Mouse (Mus musculus): Measurements from ENCODE around the gene Sema3f. TPM values are rescaled to one million over a fixed set of nuclear protein-coding genes. Genes with fewer than 3 reads are reported as not detected.

Sema3f gene
- polyA plus RNA-seq, 1 experiment from 2014 or later, result 10.0 TPM

- no peak overlapping the region for H3K4me3 ChIP-seq
- peaks cover 72% of the 10 kb centered on the region for H3K4me1 ChIP-seq
- no peaks in the 10 kb centered on the region for H3K9me3 ChIP-seq
- H3K27ac ChIP-seq, result peak overlapping the region; percentile 75
- peak; percentile 71 for DNase-seq (ENCODE audit: extremely low spot score, low spot score)
- peaks cover 8% of the 10 kb centered on the region for H3K27me3 ChIP-seq (ENCODE audit: poor library complexity, severe bottlenecking)
- no peaks in the 10 kb centered on the region for H3K36me3 ChIP-seq (replicated peaks)
- WGBS, result 13% methylated on average over 3 of the region's 3 CpGs
These were observed 19.4 kb upstream of the Sema3f start for GRCm38 (mm10) chr9:107729709-107730108.

GRCm38 (mm10) chr9:107728919-107729670 is 18.8 kb upstream of the Sema3f start:
- 74% methylated on average over 6 of the region's 6 CpGs for WGBS
- Histone ChIP-seq H3K4me3 (no peak overlapping the region), H3K9me3 (no peaks in the 10 kb centered on the region), H3K27ac (peak overlapping the region; percentile 75), H3K27me3 (ENCODE audit: poor library complexity, severe bottlenecking) (peaks cover 1% of the 10 kb centered on the region), H3K36me3 (replicated peaks) (no peaks in the 10 kb centered on the region), H3K4me1 (peaks cover 72% of the 10 kb centered on the region)
- no peak for DNase-seq (ENCODE audit: extremely low spot score, low spot score)

- Histone ChIP-seq H3K36me3 (replicated peaks) (no peaks in the 10 kb centered on the region), H3K4me1 (peaks cover 91% of the 10 kb centered on the region), H3K9me3 (no peaks in the 10 kb centered on the region), H3K27me3 (ENCODE audit: poor library complexity, severe bottlenecking) (peaks cover 13% of the 10 kb centered on the region), H3K27ac (peak overlapping the region; percentile 75), H3K4me3 (no peak overlapping the region)
- no peak for DNase-seq (ENCODE audit: extremely low spot score, low spot score)
- 45% methylated on average over 3 of the region's 3 CpGs for WGBS
These were observed 16.8 kb upstream of the Sema3f start for GRCm38 (mm10) chr9:107727041-107727440.

- Histone ChIP-seq H3K36me3 (replicated peaks) (no peaks in the 10 kb centered on the region), H3K27ac (peak overlapping the region; percentile 84), H3K27me3 (ENCODE audit: poor library complexity, severe bottlenecking) (peaks cover 18% of the 10 kb centered on the region), H3K9me3 (no peaks in the 10 kb centered on the region), H3K4me1 (peaks cover 87% of the 10 kb centered on the region), H3K4me3 (no peak overlapping the region)
- 88% methylated on average over 1 of the region's 1 CpGs for WGBS
- DNase-seq (ENCODE audit: extremely low spot score, low spot score), result no peak
These were observed 14.5 kb upstream of the Sema3f start for GRCm38 (mm10) chr9:107724796-107725195.

- peaks cover 18% of the 10 kb centered on the region for H3K27me3 ChIP-seq (ENCODE audit: poor library complexity, severe bottlenecking)
- H3K4me3 ChIP-seq, result peak overlapping the region; percentile 38
- peaks cover 79% of the 10 kb centered on the region for H3K4me1 ChIP-seq
- H3K27ac ChIP-seq, result peak overlapping the region; percentile 84
- 5% methylated on average over 11 of the region's 11 CpGs for WGBS
- no peaks in the 10 kb centered on the region for H3K9me3 ChIP-seq
- no peaks in the 10 kb centered on the region for H3K36me3 ChIP-seq (replicated peaks)
- peak; percentile 57 for DNase-seq (ENCODE audit: extremely low spot score, low spot score)
These were observed 13.7 kb upstream of the Sema3f start for GRCm38 (mm10) chr9:107723794-107724531.

GRCm38 (mm10) chr9:107723292-107723691 is 13.0 kb upstream of the Sema3f start:
- 24% methylated on average over 6 of the region's 6 CpGs for WGBS
- no peaks in the 10 kb centered on the region for H3K36me3 ChIP-seq (replicated peaks)
- H3K27me3 ChIP-seq (ENCODE audit: poor library complexity, severe bottlenecking), result peaks cover 18% of the 10 kb centered on the region
- H3K4me1 ChIP-seq, result peaks cover 73% of the 10 kb centered on the region
- H3K27ac ChIP-seq, result peak overlapping the region; percentile 84
- peak overlapping the region; percentile 38; the same call in 1 of the 2 replicates for H3K4me3 ChIP-seq
- H3K9me3 ChIP-seq, result no peaks in the 10 kb centered on the region
- DNase-seq (ENCODE audit: extremely low spot score, low spot score), result no peak

- Histone ChIP-seq H3K4me1 (peaks cover 69% of the 10 kb centered on the region), H3K27ac (no peak overlapping the region), H3K27me3 (ENCODE audit: poor library complexity, severe bottlenecking) (peaks cover 29% of the 10 kb centered on the region), H3K4me3 (no peak overlapping the region), H3K9me3 (no peaks in the 10 kb centered on the region), H3K36me3 (replicated peaks) (no peaks in the 10 kb centered on the region)
- DNase-seq (ENCODE audit: extremely low spot score, low spot score), result no peak
- 88% methylated on average over 10 of the region's 10 CpGs for WGBS
These were observed 8.7 kb upstream of the Sema3f start for GRCm38 (mm10) chr9:107718781-107719540.

GRCm38 (mm10) chr9:107716951-107717350 is 6.7 kb upstream of the Sema3f start:
- Histone ChIP-seq H3K4me1 (peaks cover 58% of the 10 kb centered on the region), H3K27me3 (ENCODE audit: poor library complexity, severe bottlenecking) (peaks cover 16% of the 10 kb centered on the region), H3K27ac (peak overlapping the region; percentile 66), H3K9me3 (no peaks in the 10 kb centered on the region), H3K36me3 (replicated peaks) (no peaks in the 10 kb centered on the region), H3K4me3 (no peak overlapping the region)
- WGBS, result 37% methylated on average over 6 of the region's 6 CpGs
- DNase-seq (ENCODE audit: extremely low spot score, low spot score), result no peak

GRCm38 (mm10) chr9:107715632-107716031 is 5.4 kb upstream of the Sema3f start:
- no peaks in the 10 kb centered on the region for H3K36me3 ChIP-seq (replicated peaks)
- 90% methylated on average over 2 of the region's 2 CpGs for WGBS
- H3K27me3 ChIP-seq (ENCODE audit: poor library complexity, severe bottlenecking), result peaks cover 25% of the 10 kb centered on the region
- DNase-seq (ENCODE audit: extremely low spot score, low spot score), result no peak
- H3K4me1 ChIP-seq, result peaks cover 53% of the 10 kb centered on the region
- H3K9me3 ChIP-seq, result no peaks in the 10 kb centered on the region
- H3K4me3 ChIP-seq, result no peak overlapping the region
- H3K27ac ChIP-seq, result peak overlapping the region; percentile 40; the same call in 1 of the 2 replicates

- peak; percentile 58 for DNase-seq (ENCODE audit: extremely low spot score, low spot score)
- peak overlapping the region; percentile 14; the same call in 1 of the 2 replicates for H3K4me3 ChIP-seq
- peaks cover 37% of the 10 kb centered on the region for H3K27me3 ChIP-seq (ENCODE audit: poor library complexity, severe bottlenecking)
- peaks cover 63% of the 10 kb centered on the region for H3K4me1 ChIP-seq
- no peaks in the 10 kb centered on the region for H3K9me3 ChIP-seq
- H3K27ac ChIP-seq, result peak overlapping the region; percentile 81
- 15% methylated on average over 12 of the region's 12 CpGs for WGBS
- no peaks in the 10 kb centered on the region for H3K36me3 ChIP-seq (replicated peaks)
These were observed 4.1 kb upstream of the Sema3f start for GRCm38 (mm10) chr9:107714221-107714952.

- Histone ChIP-seq H3K4me1 (peaks cover 80% of the 10 kb centered on the region), H3K36me3 (replicated peaks) (peaks cover 14% of the 10 kb centered on the region), H3K9me3 (no peaks in the 10 kb centered on the region), H3K27ac (peak overlapping the region; percentile 92), H3K27me3 (ENCODE audit: poor library complexity, severe bottlenecking) (peaks cover 64% of the 10 kb centered on the region), H3K4me3 (peak overlapping the region; percentile 84)
- WGBS, result under 1% methylated on average over 55 of the region's 55 CpGs
- DNase-seq (ENCODE audit: extremely low spot score, low spot score), result peak; percentile 48
These were observed 1.1 kb downstream of the Sema3f start for GRCm38 (mm10) chr9:107709096-107709696.
